Mouse (Mus musculus) C2C12 (cell line): ENCODE data around the gene Slit3.

ENCODE experiments used
- CEBPB ChIP-seq: IDR thresholded peaks from one replicate; pipeline ENCODE4 v1.6.1; 2011; ENCODE audit warnings: low read depth, mild to moderate bottlenecking, control low read depth, moderate library complexity
- CTCF ChIP-seq: IDR thresholded peaks from one replicate; pipeline ENCODE4 v1.5.1; 2011; ENCODE audit not compliant: control insufficient read depth, insufficient read depth, insufficient read length
- MAX ChIP-seq: IDR thresholded peaks from one replicate; pipeline ENCODE4 v1.6.1; 2011; ENCODE audit warnings: mild to moderate bottlenecking, control low read depth
- MYOD1 ChIP-seq: IDR thresholded peaks from one replicate; pipeline ENCODE4 v1.6.1; 2011; ENCODE audit warnings: low read depth; ENCODE audit not compliant: control insufficient read depth, insufficient read length
- MYOG ChIP-seq: IDR thresholded peaks from one replicate; pipeline ENCODE4 v1.6.1; 2011; ENCODE audit not compliant: control insufficient read depth, insufficient read length; ENCODE audit errors: extremely low read depth
- USF1 ChIP-seq: IDR thresholded peaks from one replicate; pipeline ENCODE4 v1.6.1; 2011; ENCODE audit warnings: low read depth, mild to moderate bottlenecking, control low read depth, moderate library complexity

- TF ChIP-seq CTCF: no peak
- no peak for TF ChIP-seq CEBPB
- TF ChIP-seq USF1: no peak
- no peak for TF ChIP-seq MYOG
- no peak for TF ChIP-seq MYOD1
- TF ChIP-seq MAX: no peak
Measured at GRCm38 (mm10) chr11:35151539-35151951, 30.5 kb downstream of the Slit3 start.
